Mouse (Mus musculus) activated CD4-positive, CD25-positive, alpha-beta regulatory T cell (primary cell): ENCODE data around the gene Smyd2. TPM values are rescaled to one million over a fixed set of nuclear protein-coding genes. Genes with fewer than 3 reads are reported as not detected.

ENCODE experiments used
- polyA plus RNA-seq, 2 experiments: library from polyadenylated mRNA; unstranded; fragments of 100-300 nt; shearing (Covaris generic); gene quantifications; one replicate each; pipeline ENCODE4 v1.2.1; 2017

Smyd2 gene
- 10 to 100 TPM; 12.6 to 43.0 TPM for polyA plus RNA-seq

GRCm38 (mm10) chr1:189921818-189922592, at the start of gene Smyd2:
Gene Smyd2, minus strand, starts transcription at chr1:189922363.

Other genes with a start within 250 kb of the Smyd2 start
- 1 to 10 TPM; 8.4 to 9.0 TPM for gene Cenpf, start 234.3 kb downstream of the Smyd2 start, polyA plus RNA-seq
- gene Ptpn14, start 194.1 kb downstream of the Smyd2 start, polyA plus RNA-seq, result under 1 TPM in 1 of 2 experiments, not detected in 1; 0.10 TPM
- 1 to 10 TPM in 1 of 2 experiments, under 1 TPM in 1; 0.76 to 1.2 TPM for gene Prox1, start 248.4 kb upstream of the Smyd2 start, polyA plus RNA-seq